Mouse (Mus musculus) CH12.LX (cell line): Measurements from ENCODE around the gene Trub1. TPM values are rescaled to one million over a fixed set of nuclear protein-coding genes. Genes with fewer than 3 reads are reported as not detected.
A peak's percentile ranks its signal among the peaks of the same experiment; 100 is the strongest.

Source experiments
- DNase-seq: peaks from one replicate; pipeline ENCODE4 v3.0.0-alpha.2; 2013; ENCODE audit errors: extremely low read depth
- H3K27ac ChIP-seq: 2 replicates; pipeline ENCODE4 v1.5.1; 2012; ENCODE audit warnings: low read depth, mild to moderate bottlenecking, control low read depth, moderate library complexity; ENCODE audit not compliant: insufficient read depth
- H3K27me3 ChIP-seq: replicated peaks from 2 replicates; pipeline ENCODE3; 2012; ENCODE audit warnings: inconsistent platforms
- H3K36me3 ChIP-seq, 2 experiments: replicated peaks in 1 of 2; 2 replicates each; pipeline versions ENCODE3 to v1.6.1; 2012; ENCODE audit warnings: inconsistent platforms in 1 of 2, low read length in 1 of 2, mild to moderate bottlenecking in 1 of 2, mixed read lengths in 1 of 2, moderate library complexity in 1 of 2; ENCODE audit not compliant: control insufficient read depth in 1 of 2, insufficient read depth in 1 of 2
- H3K4me1 ChIP-seq, 2 experiments: 2 replicates each; pipeline ENCODE4 v1.6.1; 2012; ENCODE audit warnings: inconsistent platforms in 1 of 2, moderate library complexity in 1 of 2; ENCODE audit not compliant: insufficient read depth in 2 of 2, control insufficient read depth in 1 of 2
- H3K4me2 ChIP-seq: 2 replicates; pipeline ENCODE4 v1.6.1; 2012; ENCODE audit warnings: low read depth, mild to moderate bottlenecking, control low read depth; ENCODE audit not compliant: poor library complexity, insufficient read depth, severe bottlenecking
- H3K4me3 ChIP-seq, 3 experiments: fragments of 150-350 bp in 1 of 3; sonication (generic) in 1 of 3; replicated peaks in 1 of 3; 2 replicates each; pipeline versions ENCODE3 to v1.5.1; 2011 to 2012; ENCODE audit warnings: low read depth in 2 of 3, low read length in 2 of 3, mild to moderate bottlenecking in 2 of 3, moderate library complexity in 2 of 3, control low read depth in 1 of 3, improper control_type of control experiment in 1 of 3, inconsistent platforms in 1 of 3, mixed read lengths in 1 of 3; ENCODE audit not compliant: poor library complexity in 1 of 3
- H3K79me2 ChIP-seq: replicated peaks from 2 replicates; pipeline ENCODE4 v1.6.1; 2012; ENCODE audit warnings: mild to moderate bottlenecking, moderate library complexity; ENCODE audit not compliant: control insufficient read depth, poor library complexity, insufficient read depth, severe bottlenecking; ENCODE audit errors: extremely low read depth
- H3K9ac ChIP-seq: 2 replicates; pipeline ENCODE4 v1.6.1; 2012; ENCODE audit warnings: low read depth, mild to moderate bottlenecking, control low read depth, moderate library complexity; ENCODE audit not compliant: insufficient read depth
- H3K9me3 ChIP-seq: replicated peaks from 2 replicates; pipeline ENCODE3; 2012; ENCODE audit warnings: low read length, inconsistent platforms, mixed read lengths
- BHLHE40 ChIP-seq: IDR thresholded peaks from 2 replicates; pipeline ENCODE4 v1.6.1; 2011; ENCODE audit warnings: mild to moderate bottlenecking, low read depth, low read length, improper control_type of control experiment
- CHD1 ChIP-seq: IDR thresholded peaks from 2 replicates; pipeline ENCODE4 v1.6.1; 2012; ENCODE audit warnings: low read depth, low read length, improper control_type of control experiment, inconsistent platforms
- CHD2 ChIP-seq: IDR thresholded peaks from 2 replicates; pipeline ENCODE4 v1.6.1; 2011; ENCODE audit warnings: low read length, improper control_type of control experiment
- CTCF ChIP-seq, 2 experiments: IDR thresholded peaks in 1 of 2; conservative IDR thresholded peaks in 1 of 2; 2 replicates each; pipeline ENCODE4 v1.5.1; 2011 to 2012; ENCODE audit warnings: low read depth in 2 of 2, low read length in 2 of 2, improper control_type of control experiment in 1 of 2, inconsistent platforms in 1 of 2, mild to moderate bottlenecking in 1 of 2, moderate library complexity in 1 of 2
- ETS1 ChIP-seq: conservative IDR thresholded peaks from 2 replicates; pipeline ENCODE4 v1.6.1; 2012; ENCODE audit warnings: low read depth, mild to moderate bottlenecking, inconsistent platforms, low read length, improper control_type of control experiment, moderate library complexity
- HCFC1 ChIP-seq: IDR thresholded peaks from 2 replicates; pipeline ENCODE4 v1.6.1; 2012; ENCODE audit warnings: low read depth, mild to moderate bottlenecking, inconsistent platforms, low read length, improper control_type of control experiment
- JUND ChIP-seq: conservative IDR thresholded peaks from 2 replicates; pipeline ENCODE4 v1.6.1; 2011; ENCODE audit warnings: low read depth, low read length, improper control_type of control experiment
- MAX ChIP-seq: IDR thresholded peaks from 2 replicates; pipeline ENCODE4 v1.6.1; 2011; ENCODE audit warnings: low read length, improper control_type of control experiment
- MXI1 ChIP-seq: IDR thresholded peaks from 2 replicates; pipeline ENCODE4 v1.6.1; 2011; ENCODE audit warnings: mild to moderate bottlenecking, low read depth, low read length, improper control_type of control experiment
- MYC ChIP-seq: IDR thresholded peaks from 2 replicates; pipeline ENCODE4 v1.6.1; 2011; ENCODE audit warnings: low read depth, mild to moderate bottlenecking, improper control_type of control experiment, low read length
- NELFE ChIP-seq: IDR thresholded peaks from 2 replicates; pipeline ENCODE4 v1.6.1; 2011; ENCODE audit warnings: low read depth, low read length, improper control_type of control experiment
- NRF1 ChIP-seq: IDR thresholded peaks from 2 replicates; pipeline ENCODE4 v1.6.1; 2014; ENCODE audit warnings: low read depth, mild to moderate bottlenecking, inconsistent platforms, low read length, improper control_type of control experiment, moderate library complexity
- RAD21 ChIP-seq: IDR thresholded peaks from 2 replicates; pipeline ENCODE4 v1.6.1; 2011; ENCODE audit warnings: low read depth, mild to moderate bottlenecking, low read length, improper control_type of control experiment, moderate library complexity
- RCOR1 ChIP-seq: conservative IDR thresholded peaks from 2 replicates; pipeline ENCODE4 v1.6.1; 2012; ENCODE audit warnings: low read depth, mild to moderate bottlenecking, inconsistent platforms, low read length, improper control_type of control experiment
- SIN3A ChIP-seq: IDR thresholded peaks from 2 replicates; pipeline ENCODE4 v1.6.1; 2012; ENCODE audit warnings: low read length, improper control_type of control experiment, inconsistent platforms
- SMC3 ChIP-seq: IDR thresholded peaks from 2 replicates; pipeline ENCODE4 v1.6.1; 2011; ENCODE audit warnings: low read depth, low read length, improper control_type of control experiment
- TCF12 ChIP-seq: IDR thresholded peaks from 2 replicates; pipeline ENCODE4 v1.6.1; 2014; ENCODE audit warnings: low read depth, mild to moderate bottlenecking, inconsistent platforms, low read length, improper control_type of control experiment
- USF2 ChIP-seq: conservative IDR thresholded peaks from 2 replicates; pipeline ENCODE4 v1.6.1; 2011; ENCODE audit warnings: low read depth, low read length, improper control_type of control experiment
- ZKSCAN1 ChIP-seq: IDR thresholded peaks from 2 replicates; pipeline ENCODE4 v1.6.1; 2012; ENCODE audit warnings: low read depth, inconsistent platforms, low read length, improper control_type of control experiment, borderline replicate concordance
- ZNF384 ChIP-seq: IDR thresholded peaks from 2 replicates; pipeline ENCODE4 v1.6.1; 2012; ENCODE audit warnings: low read depth, low read length, improper control_type of control experiment, inconsistent platforms
- dilution Hi-C: fragments of 300-500 bp; cut with MboI; formaldehyde crosslinking; loops from 2 replicates; pipeline ENCODE4 v1.14.3; 2020; ENCODE audit warnings: low sequenced_read_pairs; ENCODE audit not compliant: extremely low pct_unique_long_range_greater_than_20kb, extremely low pct_ligation_motif_present
- in situ Hi-C: fragments of 300-500 bp; cut with MboI; formaldehyde crosslinking; loops from 3 replicates; pipeline ENCODE4 v1.14.3; 2019; ENCODE audit warnings: low sequenced_read_pairs, low pct_ligation_motif_present, low pct_unique_long_range_greater_than_20kb, mixed read lengths
- polyA plus RNA-seq: library from polyadenylated mRNA; unstranded; fragments of >175 nt; gene quantifications from 2 replicates; pipeline ENCODE4 v1.2.1, GENCODE M21; 2012; ENCODE audit warnings: low read depth; ENCODE audit not compliant: insufficient read length
- total RNA-seq, 2 experiments: library from RNA; depleted of rRNA; stranded (reverse); fragments of 300-350 nt in 1 of 2; fragments of >200 nt in 1 of 2; gene quantifications; 2 replicates each; pipeline ENCODE4 v1.2.3; 2012 to 2014

Trub1 gene
- total and polyA plus RNA-seq, 3 experiments, result 36.2 to 40.0 (median 36.4) TPM

- no peak overlapping the region for H3K4me2 ChIP-seq
- TF ChIP-seq BHLHE40 (peak; percentile 41; the same call in 1 of the 2 replicates), JUND (no peak)
- H3K9ac ChIP-seq, result no peak overlapping the region
- no peak overlapping the region for H3K27ac ChIP-seq
- H3K27me3 ChIP-seq, result no peaks in the 10 kb centered on the region
- peaks cover 0 to 5% of the 10 kb centered on the region in 2 experiments; a peak in 1 of 4 replicates for H3K4me1 ChIP-seq
- H3K36me3 ChIP-seq, result no peaks in the 10 kb centered on the region
- H3K79me2 ChIP-seq, result no peaks in the 10 kb centered on the region
- H3K9me3 ChIP-seq, result no peaks in the 10 kb centered on the region
- in situ Hi-C loops, result no loop called here
- H3K4me3 ChIP-seq, result no peak overlapping the region
- DNase-seq, result no peak
- dilution Hi-C loops, result no loop called here
Measured at GRCm38 (mm10) chr19:57523363-57523762, 70.7 kb downstream of the Trub1 start.

GRCm38 (mm10) chr19:57525693-57526092, 73.0 kb downstream of the Trub1 start:
- dilution Hi-C loops, result no loop called here
- DNase-seq, result no peak
- Histone ChIP-seq H3K9me3 (no peaks in the 10 kb centered on the region), H3K9ac (no peak overlapping the region), H3K27me3 (no peaks in the 10 kb centered on the region), H3K79me2 (no peaks in the 10 kb centered on the region), H3K27ac (no peak overlapping the region), H3K36me3 (no peaks in the 10 kb centered on the region), H3K4me2 (no peak overlapping the region), H3K4me3 (no peak overlapping the region), H3K4me1 (peaks cover 0 to 8% of the 10 kb centered on the region in 2 experiments; a peak in 1 of 4 replicates)
- in situ Hi-C loops, result no loop called here
- no peak for TF ChIP-seq CHD1
- TF ChIP-seq USF2, result 0 out of 2 replicates have a peak, but pooled peaks have one; percentile 3

GRCm38 (mm10) chr19:57530212-57530611, 77.5 kb downstream of the Trub1 start:
- Histone ChIP-seq H3K27me3 (no peaks in the 10 kb centered on the region), H3K27ac (no peak overlapping the region), H3K9ac (no peak overlapping the region), H3K9me3 (peaks cover 7% of the 10 kb centered on the region), H3K4me2 (no peak overlapping the region), H3K4me3 (no peak overlapping the region), H3K4me1 (0 out of 4 replicates have a peak, but pooled peaks cover 0 to 3% of the 10 kb centered on the region in 2 experiments), H3K36me3 (no peaks in the 10 kb centered on the region), H3K79me2 (no peaks in the 10 kb centered on the region)
- in situ Hi-C loops, result no loop called here
- dilution Hi-C loops, result no loop called here
- TF ChIP-seq JUND (no peak), TCF12 (no peak)
- no peak for DNase-seq

- dilution Hi-C loops (no loop called here), in situ Hi-C loops (no loop called here)
- peaks cover 0 to 8% of the 10 kb centered on the region in 2 experiments; a peak in 1 of 4 replicates for H3K4me1 ChIP-seq
- H3K36me3 ChIP-seq, result no peaks in the 10 kb centered on the region
- DNase-seq, result no peak
- no peak overlapping the region for H3K4me3 ChIP-seq
- H3K79me2 ChIP-seq, result no peaks in the 10 kb centered on the region
- no peak overlapping the region for H3K27ac ChIP-seq
- no peaks in the 10 kb centered on the region for H3K27me3 ChIP-seq
- H3K9ac ChIP-seq, result no peak overlapping the region
- no peak overlapping the region for H3K4me2 ChIP-seq
- H3K9me3 ChIP-seq, result peaks cover 8% of the 10 kb centered on the region
- no peak for TF ChIP-seq SIN3A
- no peak for TF ChIP-seq MXI1
- no peak for TF ChIP-seq CTCF (conservative IDR thresholded peaks at IDR 0.05 in 1 of 2, IDR thresholded peaks at IDR 0.05 in 1 of 2; ENCODE audit: low read depth in 2 of 2, low read length in 2 of 2)
- no peak for TF ChIP-seq NRF1
- no peak for TF ChIP-seq MYC
- no peak for TF ChIP-seq SMC3
- TF ChIP-seq ZNF384, result no peak
- TF ChIP-seq MAX, result no peak
- no peak for TF ChIP-seq ETS1
- no peak for TF ChIP-seq ZKSCAN1
- TF ChIP-seq NELFE, result no peak
- TF ChIP-seq CHD2, result no peak
- TF ChIP-seq USF2, result no peak
- no peak for TF ChIP-seq HCFC1
- TF ChIP-seq TCF12, result no peak
- TF ChIP-seq RAD21, result no peak
- TF ChIP-seq RCOR1, result no peak
Measured at GRCm38 (mm10) chr19:57534262-57534661, 81.5 kb downstream of the Trub1 start.
